Mouse (Mus musculus): Measurements from ENCODE around the gene Nhsl2.
A peak's percentile ranks its signal among the peaks of the same experiment; 100 is the strongest.

Nhsl2 gene

GRCm38 (mm10) chrX:101952436-101952835, 103.3 kb downstream of the Nhsl2 start:
- Histone ChIP-seq H3K9me3 (ENCODE audit: low read length) (no peaks in the 10 kb centered on the region), H3K36me3 (ENCODE audit: insufficient read depth, low read length) (no peaks in the 10 kb centered on the region), H3K4me3 (replicated peaks; ENCODE audit: low read length) (no peak overlapping the region), H3K4me1 (replicated peaks; ENCODE audit: low read depth, low read length) (peaks cover 8% of the 10 kb centered on the region), H3K27me3 (ENCODE audit: insufficient read depth, low read length) (peaks cover 6% of the 10 kb centered on the region; the same call in 1 of the 2 replicates)
- TF ChIP-seq CTCF (conservative IDR thresholded peaks at IDR 0.05; ENCODE audit: low read length) (no peak), NANOG (IDR thresholded peaks at IDR 0.05; ENCODE audit: borderline replicate concordance, low read length) (no peak), POU5F1 (IDR thresholded peaks at IDR 0.05; ENCODE audit: borderline replicate concordance, low read length) (no peak)

- H3K36me3 ChIP-seq (ENCODE audit: insufficient read depth, low read length), result no peaks in the 10 kb centered on the region
- H3K4me3 ChIP-seq (replicated peaks; ENCODE audit: low read length), result no peak overlapping the region
- TF ChIP-seq NANOG (IDR thresholded peaks at IDR 0.05; ENCODE audit: borderline replicate concordance, low read length) (no peak), CTCF (conservative IDR thresholded peaks at IDR 0.05; ENCODE audit: low read length) (no peak), POU5F1 (IDR thresholded peaks at IDR 0.05; ENCODE audit: borderline replicate concordance, low read length) (no peak)
- no peaks in the 10 kb centered on the region for H3K9me3 ChIP-seq (ENCODE audit: low read length)
- peaks cover 10% of the 10 kb centered on the region for H3K4me1 ChIP-seq (replicated peaks; ENCODE audit: low read depth, low read length)
- H3K27me3 ChIP-seq (ENCODE audit: insufficient read depth, low read length), result peaks cover 6% of the 10 kb centered on the region; the same call in 1 of the 2 replicates
Observed at GRCm38 (mm10) chrX:101953256-101953655, 104.1 kb downstream of the Nhsl2 start.

DNA sequence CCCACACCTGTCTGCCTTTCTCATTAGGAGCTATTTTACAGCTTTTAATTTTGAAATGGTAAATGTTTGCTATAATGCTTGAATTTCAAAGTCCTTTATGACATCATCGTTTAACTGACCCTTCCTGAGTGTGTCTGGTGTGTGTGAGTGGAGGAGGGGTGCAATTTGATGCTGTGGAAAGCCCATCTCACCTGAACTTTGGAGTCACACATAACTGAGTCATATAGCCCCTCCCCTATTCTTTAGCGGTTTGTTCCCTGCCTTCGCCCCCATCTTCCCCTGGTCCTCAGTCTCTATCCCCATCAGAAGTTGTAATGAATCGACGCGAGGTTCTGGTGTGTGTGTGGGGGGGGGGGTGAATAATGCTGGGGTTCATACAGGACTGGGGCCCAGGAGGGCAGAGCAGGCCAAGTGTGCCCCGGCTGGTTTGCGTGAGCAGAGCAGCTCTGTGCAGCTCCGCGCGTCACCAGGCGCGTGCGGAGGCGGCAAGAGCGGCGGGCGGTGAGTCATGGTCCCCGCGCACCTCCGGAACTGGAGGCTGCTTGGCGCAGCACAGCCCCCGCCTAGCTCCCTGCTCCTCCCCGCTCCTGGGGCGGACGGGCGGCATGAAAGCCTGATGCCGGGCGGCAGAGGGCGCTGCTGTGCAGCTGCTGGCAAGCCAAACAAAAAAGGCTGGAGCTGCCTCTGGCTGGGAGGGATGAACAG, 104.8 kb downstream of the Nhsl2 start:
- no peaks in the 10 kb centered on the region for H3K9me3 ChIP-seq (ENCODE audit: low read length)
- peaks cover 10% of the 10 kb centered on the region for H3K4me1 ChIP-seq (replicated peaks; ENCODE audit: low read depth, low read length)
- peak overlapping the region; percentile 57 for H3K4me3 ChIP-seq (replicated peaks; ENCODE audit: low read length)
- TF ChIP-seq NANOG (IDR thresholded peaks at IDR 0.05; ENCODE audit: borderline replicate concordance, low read length) (no peak), CTCF (conservative IDR thresholded peaks at IDR 0.05; ENCODE audit: low read length) (peak; percentile 33; the same call in 1 of the 2 replicates), POU5F1 (IDR thresholded peaks at IDR 0.05; ENCODE audit: borderline replicate concordance, low read length) (no peak)
- no peaks in the 10 kb centered on the region for H3K36me3 ChIP-seq (ENCODE audit: insufficient read depth, low read length)
- peaks cover 6% of the 10 kb centered on the region; the same call in 1 of the 2 replicates for H3K27me3 ChIP-seq (ENCODE audit: insufficient read depth, low read length)

DNA sequence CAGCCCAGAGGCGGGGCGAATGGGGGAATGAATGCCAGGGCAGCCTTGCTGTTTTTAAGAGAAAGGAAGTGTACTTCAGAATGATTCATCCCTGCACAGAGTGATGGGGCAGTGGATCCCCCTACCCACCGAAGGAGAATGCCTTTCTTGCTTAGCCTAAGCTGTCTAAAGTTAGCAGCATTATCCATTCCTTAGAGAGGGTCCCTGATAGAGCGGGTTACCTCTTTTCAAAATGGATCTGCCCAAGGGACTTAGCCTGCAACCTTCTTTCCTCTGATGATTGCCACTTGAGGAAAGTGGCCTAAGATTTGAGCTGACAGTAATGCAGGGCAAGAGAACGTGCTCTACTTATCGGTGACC, 105.3 kb downstream of the Nhsl2 start:
- Histone ChIP-seq H3K9me3 (ENCODE audit: low read length) (no peaks in the 10 kb centered on the region), H3K4me1 (replicated peaks; ENCODE audit: low read depth, low read length) (peaks cover 10% of the 10 kb centered on the region), H3K4me3 (replicated peaks; ENCODE audit: low read length) (no peak overlapping the region), H3K36me3 (ENCODE audit: insufficient read depth, low read length) (no peaks in the 10 kb centered on the region), H3K27me3 (ENCODE audit: insufficient read depth, low read length) (peaks cover 6% of the 10 kb centered on the region; the same call in 1 of the 2 replicates)
- TF ChIP-seq POU5F1 (IDR thresholded peaks at IDR 0.05; ENCODE audit: borderline replicate concordance, low read length) (no peak), CTCF (conservative IDR thresholded peaks at IDR 0.05; ENCODE audit: low read length) (no peak), NANOG (IDR thresholded peaks at IDR 0.05; ENCODE audit: borderline replicate concordance, low read length) (no peak)

- Histone ChIP-seq H3K27me3 (ENCODE audit: insufficient read depth, low read length) (no peaks in the 10 kb centered on the region), H3K9me3 (ENCODE audit: low read length) (no peaks in the 10 kb centered on the region), H3K4me1 (replicated peaks; ENCODE audit: low read depth, low read length) (0 out of 2 replicates have a peak, but pooled peaks cover 4% of the 10 kb centered on the region), H3K4me3 (replicated peaks; ENCODE audit: low read length) (no peak overlapping the region), H3K36me3 (ENCODE audit: insufficient read depth, low read length) (no peaks in the 10 kb centered on the region)
- TF ChIP-seq CTCF (conservative IDR thresholded peaks at IDR 0.05; ENCODE audit: low read length) (no peak), NANOG (IDR thresholded peaks at IDR 0.05; ENCODE audit: borderline replicate concordance, low read length) (no peak), POU5F1 (IDR thresholded peaks at IDR 0.05; ENCODE audit: borderline replicate concordance, low read length) (no peak)
Observed at GRCm38 (mm10) chrX:101961848-101962247, 112.7 kb downstream of the Nhsl2 start.

DNA sequence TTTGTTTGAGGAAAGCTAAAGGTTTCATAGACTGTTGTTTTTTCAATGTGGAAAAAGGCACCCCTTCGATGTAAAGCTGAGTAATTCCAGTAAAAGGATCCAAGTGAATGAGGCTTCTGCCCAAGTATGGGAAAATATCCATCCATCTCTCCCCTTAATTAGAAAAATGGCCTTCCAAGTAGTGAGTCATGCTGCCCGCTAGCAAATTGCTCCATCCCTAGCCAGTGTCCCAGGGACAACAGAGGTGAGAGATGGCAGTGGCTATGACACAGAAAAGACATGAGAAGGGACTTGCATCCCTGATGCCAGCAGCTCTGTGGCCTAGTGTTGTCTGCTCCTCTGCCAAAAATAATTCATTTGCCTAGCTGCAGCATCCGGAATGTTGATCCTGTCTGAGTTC, 114.5 kb downstream of the Nhsl2 start:
- Histone ChIP-seq H3K9me3 (ENCODE audit: low read length) (no peaks in the 10 kb centered on the region), H3K36me3 (ENCODE audit: insufficient read depth, low read length) (no peaks in the 10 kb centered on the region), H3K4me3 (replicated peaks; ENCODE audit: low read length) (no peak overlapping the region), H3K27me3 (ENCODE audit: insufficient read depth, low read length) (no peaks in the 10 kb centered on the region), H3K4me1 (replicated peaks; ENCODE audit: low read depth, low read length) (no peaks in the 10 kb centered on the region)
- no peak for TF ChIP-seq NANOG (IDR thresholded peaks at IDR 0.05; ENCODE audit: borderline replicate concordance, low read length)
- TF ChIP-seq CTCF (conservative IDR thresholded peaks at IDR 0.05; ENCODE audit: low read length), result no peak
- no peak for TF ChIP-seq POU5F1 (IDR thresholded peaks at IDR 0.05; ENCODE audit: borderline replicate concordance, low read length)

GRCm38 (mm10) chrX:101973028-101973427, 123.8 kb downstream of the Nhsl2 start:
- Histone ChIP-seq H3K4me3 (replicated peaks; ENCODE audit: low read length) (no peak overlapping the region), H3K4me1 (replicated peaks; ENCODE audit: low read depth, low read length) (0 out of 2 replicates have a peak, but pooled peaks cover under 1% of the 10 kb centered on the region), H3K36me3 (ENCODE audit: insufficient read depth, low read length) (no peaks in the 10 kb centered on the region), H3K9me3 (ENCODE audit: low read length) (no peaks in the 10 kb centered on the region), H3K27me3 (ENCODE audit: insufficient read depth, low read length) (no peaks in the 10 kb centered on the region)
- TF ChIP-seq NANOG (IDR thresholded peaks at IDR 0.05; ENCODE audit: borderline replicate concordance, low read length), result no peak
- no peak for TF ChIP-seq POU5F1 (IDR thresholded peaks at IDR 0.05; ENCODE audit: borderline replicate concordance, low read length)
- TF ChIP-seq CTCF (conservative IDR thresholded peaks at IDR 0.05; ENCODE audit: low read length), result no peak

GRCm38 (mm10) chrX:101976931-101977330, 127.7 kb downstream of the Nhsl2 start:
- Histone ChIP-seq H3K9me3 (ENCODE audit: low read length) (no peaks in the 10 kb centered on the region), H3K4me3 (replicated peaks; ENCODE audit: low read length) (no peak overlapping the region), H3K4me1 (replicated peaks; ENCODE audit: low read depth, low read length) (peaks cover 17% of the 10 kb centered on the region), H3K27me3 (ENCODE audit: insufficient read depth, low read length) (no peaks in the 10 kb centered on the region), H3K36me3 (ENCODE audit: insufficient read depth, low read length) (no peaks in the 10 kb centered on the region)
- TF ChIP-seq CTCF (conservative IDR thresholded peaks at IDR 0.05; ENCODE audit: low read length), result no peak

DNA sequence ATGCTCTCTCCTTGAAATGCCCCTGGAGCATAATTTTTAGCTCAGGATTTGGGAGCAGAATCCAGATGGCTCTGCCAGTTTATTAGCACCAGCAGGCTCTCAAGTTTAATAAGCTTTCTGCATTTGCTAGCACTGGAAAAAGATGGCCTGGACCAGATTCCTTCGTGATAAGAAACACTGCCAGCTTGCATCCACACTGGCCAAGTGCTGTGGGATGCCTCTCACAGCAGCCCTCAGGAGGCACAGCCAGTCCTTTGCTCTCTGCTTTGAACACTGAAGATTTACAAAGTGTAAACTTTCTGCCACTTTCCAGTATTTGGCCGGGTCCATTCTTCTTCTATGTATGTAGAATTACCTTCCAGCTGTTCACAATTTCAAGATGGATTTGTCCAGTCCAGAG, 129.7 kb downstream of the Nhsl2 start:
- TF ChIP-seq CTCF (conservative IDR thresholded peaks at IDR 0.05; ENCODE audit: low read length), result no peak
- TF ChIP-seq POU5F1 (IDR thresholded peaks at IDR 0.05; ENCODE audit: borderline replicate concordance, low read length), result no peak
- no peak for TF ChIP-seq NANOG (IDR thresholded peaks at IDR 0.05; ENCODE audit: borderline replicate concordance, low read length)
- H3K4me1 ChIP-seq (replicated peaks; ENCODE audit: low read depth, low read length), result peaks cover 22% of the 10 kb centered on the region
- H3K27me3 ChIP-seq (ENCODE audit: insufficient read depth, low read length), result no peaks in the 10 kb centered on the region
- H3K9me3 ChIP-seq (ENCODE audit: low read length), result no peaks in the 10 kb centered on the region
- H3K36me3 ChIP-seq (ENCODE audit: insufficient read depth, low read length), result no peaks in the 10 kb centered on the region
- no peak overlapping the region for H3K4me3 ChIP-seq (replicated peaks; ENCODE audit: low read length)
